Mouse (Mus musculus): ENCODE measurements at regions not wholly inside any gene's neighbourhood (a gene's known extent, or its start where the extent isn't known, plus 50 kb on each side); places are given as distances from the start of the nearest gene placed in this dataset.

- ATAC-seq (ENCODE audit: low read depth), result no peak
- DNase-seq (ENCODE audit: low spot score), result no peak
- Histone ChIP-seq H3K27me3 (replicated peaks; ENCODE audit: control insufficient read depth, insufficient read depth, low read length) (no peaks in the 10 kb centered on the region), H3K9me3 (ENCODE audit: control insufficient read depth, low read length) (no peaks in the 10 kb centered on the region), H3K9ac (ENCODE audit: low read depth, low read length) (no peak overlapping the region), H3K4me3 (ENCODE audit: low read depth, low read length) (no peak overlapping the region), H3K4me1 (ENCODE audit: control insufficient read depth, insufficient read depth, low read length) (no peaks in the 10 kb centered on the region), H3K27ac (replicated peaks; ENCODE audit: low read depth, low read length) (no peak overlapping the region), H3K36me3 (ENCODE audit: control insufficient read depth, insufficient read depth, low read length) (no peaks in the 10 kb centered on the region), H3K4me2 (ENCODE audit: low read depth, low read length) (no peak overlapping the region)
- 84% methylated on average over 6 of the region's 6 CpGs for WGBS
These were observed 68.9 kb upstream of the Cdkn2b start for GRCm38 (mm10) chr4:89379622-89380329.

GRCm38 (mm10) chr4:89372631-89373030 lies 61.8 kb upstream of the Cdkn2b start:
- H3K9ac ChIP-seq (ENCODE audit: low read depth, low read length), result no peak overlapping the region
- no peaks in the 10 kb centered on the region for H3K27me3 ChIP-seq (replicated peaks; ENCODE audit: control insufficient read depth, insufficient read depth, low read length)
- DNase-seq (ENCODE audit: low spot score) (no peak), ATAC-seq (ENCODE audit: low read depth) (no peak)
- WGBS, result 72% methylated on average over 6 of the region's 6 CpGs
- no peaks in the 10 kb centered on the region for H3K9me3 ChIP-seq (ENCODE audit: control insufficient read depth, low read length)
- H3K27ac ChIP-seq (replicated peaks; ENCODE audit: low read depth, low read length), result no peak overlapping the region
- H3K4me3 ChIP-seq (ENCODE audit: low read depth, low read length), result no peak overlapping the region
- H3K36me3 ChIP-seq (ENCODE audit: control insufficient read depth, insufficient read depth, low read length), result no peaks in the 10 kb centered on the region
- H3K4me1 ChIP-seq (ENCODE audit: control insufficient read depth, insufficient read depth, low read length), result no peaks in the 10 kb centered on the region
- no peak overlapping the region for H3K4me2 ChIP-seq (ENCODE audit: low read depth, low read length)

GRCm38 (mm10) chr4:89368850-89369524 lies 58.1 kb upstream of the Cdkn2b start:
- WGBS, result 78% methylated on average over 12 of the region's 12 CpGs
- Histone ChIP-seq H3K4me3 (ENCODE audit: low read depth, low read length) (no peak overlapping the region), H3K4me2 (ENCODE audit: low read depth, low read length) (no peak overlapping the region), H3K4me1 (ENCODE audit: control insufficient read depth, insufficient read depth, low read length) (no peaks in the 10 kb centered on the region), H3K9me3 (ENCODE audit: control insufficient read depth, low read length) (no peaks in the 10 kb centered on the region), H3K9ac (ENCODE audit: low read depth, low read length) (no peak overlapping the region), H3K27ac (replicated peaks; ENCODE audit: low read depth, low read length) (no peak overlapping the region), H3K27me3 (replicated peaks; ENCODE audit: control insufficient read depth, insufficient read depth, low read length) (no peaks in the 10 kb centered on the region), H3K36me3 (ENCODE audit: control insufficient read depth, insufficient read depth, low read length) (no peaks in the 10 kb centered on the region)
- ATAC-seq (ENCODE audit: low read depth) (no peak), DNase-seq (ENCODE audit: low spot score) (no peak)

GRCm38 (mm10) chr4:89366581-89367141 lies 55.8 kb upstream of the Cdkn2b start:
- Histone ChIP-seq H3K9me3 (ENCODE audit: control insufficient read depth, low read length) (no peaks in the 10 kb centered on the region), H3K4me2 (ENCODE audit: low read depth, low read length) (no peak overlapping the region), H3K36me3 (ENCODE audit: control insufficient read depth, insufficient read depth, low read length) (no peaks in the 10 kb centered on the region), H3K27ac (replicated peaks; ENCODE audit: low read depth, low read length) (no peak overlapping the region), H3K4me3 (ENCODE audit: low read depth, low read length) (no peak overlapping the region), H3K4me1 (ENCODE audit: control insufficient read depth, insufficient read depth, low read length) (no peaks in the 10 kb centered on the region), H3K9ac (ENCODE audit: low read depth, low read length) (no peak overlapping the region), H3K27me3 (replicated peaks; ENCODE audit: control insufficient read depth, insufficient read depth, low read length) (no peaks in the 10 kb centered on the region)
- DNase-seq (ENCODE audit: low spot score) (no peak), ATAC-seq (ENCODE audit: low read depth) (no peak)
- 51% methylated on average over 10 of the region's 10 CpGs for WGBS

GRCm38 (mm10) chr4:89365875-89366274 lies 55.0 kb upstream of the Cdkn2b start:
- H3K9me3 ChIP-seq (ENCODE audit: control insufficient read depth, low read length), result no peaks in the 10 kb centered on the region
- WGBS, result 53% methylated on average over 5 of the region's 5 CpGs
- no peak overlapping the region for H3K4me2 ChIP-seq (ENCODE audit: low read depth, low read length)
- no peaks in the 10 kb centered on the region for H3K27me3 ChIP-seq (replicated peaks; ENCODE audit: control insufficient read depth, insufficient read depth, low read length)
- DNase-seq (ENCODE audit: low spot score) (no peak), ATAC-seq (ENCODE audit: low read depth) (no peak)
- H3K4me3 ChIP-seq (ENCODE audit: low read depth, low read length), result no peak overlapping the region
- H3K9ac ChIP-seq (ENCODE audit: low read depth, low read length), result no peak overlapping the region
- H3K36me3 ChIP-seq (ENCODE audit: control insufficient read depth, insufficient read depth, low read length), result no peaks in the 10 kb centered on the region
- H3K27ac ChIP-seq (replicated peaks; ENCODE audit: low read depth, low read length), result no peak overlapping the region
- H3K4me1 ChIP-seq (ENCODE audit: control insufficient read depth, insufficient read depth, low read length), result no peaks in the 10 kb centered on the region

GRCm38 (mm10) chr4:89363150-89363683 lies 52.4 kb upstream of the Cdkn2b start:
- Histone ChIP-seq H3K9ac (ENCODE audit: low read depth, low read length) (no peak overlapping the region), H3K4me2 (ENCODE audit: low read depth, low read length) (no peak overlapping the region), H3K4me1 (ENCODE audit: control insufficient read depth, insufficient read depth, low read length) (no peaks in the 10 kb centered on the region), H3K27me3 (replicated peaks; ENCODE audit: control insufficient read depth, insufficient read depth, low read length) (no peaks in the 10 kb centered on the region), H3K4me3 (ENCODE audit: low read depth, low read length) (no peak overlapping the region), H3K9me3 (ENCODE audit: control insufficient read depth, low read length) (no peaks in the 10 kb centered on the region), H3K36me3 (ENCODE audit: control insufficient read depth, insufficient read depth, low read length) (no peaks in the 10 kb centered on the region), H3K27ac (replicated peaks; ENCODE audit: low read depth, low read length) (no peak overlapping the region)
- 62% methylated on average over 2 of the region's 2 CpGs for WGBS
- DNase-seq (ENCODE audit: low spot score), result no peak
- ATAC-seq (ENCODE audit: low read depth), result no peak

GRCm38 (mm10) chr4:89362650-89363049 lies 51.8 kb upstream of the Cdkn2b start:
- ATAC-seq (ENCODE audit: low read depth) (no peak), DNase-seq (ENCODE audit: low spot score) (no peak)
- no peak overlapping the region for H3K4me2 ChIP-seq (ENCODE audit: low read depth, low read length)
- H3K27ac ChIP-seq (replicated peaks; ENCODE audit: low read depth, low read length), result no peak overlapping the region
- no peaks in the 10 kb centered on the region for H3K9me3 ChIP-seq (ENCODE audit: control insufficient read depth, low read length)
- H3K4me3 ChIP-seq (ENCODE audit: low read depth, low read length), result no peak overlapping the region
- H3K4me1 ChIP-seq (ENCODE audit: control insufficient read depth, insufficient read depth, low read length), result no peaks in the 10 kb centered on the region
- WGBS, result 65% methylated on average over 3 of the region's 3 CpGs
- H3K9ac ChIP-seq (ENCODE audit: low read depth, low read length), result no peak overlapping the region
- H3K27me3 ChIP-seq (replicated peaks; ENCODE audit: control insufficient read depth, insufficient read depth, low read length), result no peaks in the 10 kb centered on the region
- H3K36me3 ChIP-seq (ENCODE audit: control insufficient read depth, insufficient read depth, low read length), result no peaks in the 10 kb centered on the region

GRCm38 (mm10) chr4:89361316-89361715 lies 50.5 kb upstream of the Cdkn2b start:
- ATAC-seq (ENCODE audit: low read depth), result no peak
- no peak for DNase-seq (ENCODE audit: low spot score)
- H3K27ac ChIP-seq (replicated peaks; ENCODE audit: low read depth, low read length), result no peak overlapping the region
- no peaks in the 10 kb centered on the region for H3K27me3 ChIP-seq (replicated peaks; ENCODE audit: control insufficient read depth, insufficient read depth, low read length)
- H3K4me3 ChIP-seq (ENCODE audit: low read depth, low read length), result no peak overlapping the region
- H3K36me3 ChIP-seq (ENCODE audit: control insufficient read depth, insufficient read depth, low read length), result no peaks in the 10 kb centered on the region
- H3K9ac ChIP-seq (ENCODE audit: low read depth, low read length), result no peak overlapping the region
- H3K9me3 ChIP-seq (ENCODE audit: control insufficient read depth, low read length), result no peaks in the 10 kb centered on the region
- no peak overlapping the region for H3K4me2 ChIP-seq (ENCODE audit: low read depth, low read length)
- 86% methylated on average over 7 of the region's 7 CpGs for WGBS
- no peaks in the 10 kb centered on the region for H3K4me1 ChIP-seq (ENCODE audit: control insufficient read depth, insufficient read depth, low read length)
